Mouse (Mus musculus): ENCODE data around the gene Ftcd.

Gene Ftcd

DNA sequence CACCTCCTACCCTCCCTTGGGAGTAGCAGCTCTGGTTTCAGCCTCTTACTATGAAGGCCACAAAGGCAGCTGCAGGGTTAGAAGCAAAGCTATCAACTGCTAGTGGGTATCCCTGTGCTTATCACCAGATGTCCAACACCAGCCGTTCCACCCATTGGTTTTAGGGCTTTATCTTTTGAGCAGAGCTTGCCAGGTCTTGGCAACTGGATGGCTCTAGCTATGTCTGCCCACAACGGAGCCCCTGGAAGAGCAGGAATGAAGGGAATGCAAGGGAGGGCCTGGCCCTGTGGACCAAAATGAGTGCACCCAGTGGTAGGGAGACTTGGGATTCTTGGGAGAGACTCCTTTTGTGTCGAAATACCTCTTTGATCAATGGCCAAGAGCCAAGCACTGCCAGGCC, 27.2 kb downstream of the Ftcd start:
- in situ Hi-C loops (cut with MboI, MseI), result no loop called here

- in situ Hi-C loops (cut with MboI, MseI), result no loop called here
Measured at GRCm38 (mm10) chr10:76612473-76612872, 37.0 kb downstream of the Ftcd start.

DNA sequence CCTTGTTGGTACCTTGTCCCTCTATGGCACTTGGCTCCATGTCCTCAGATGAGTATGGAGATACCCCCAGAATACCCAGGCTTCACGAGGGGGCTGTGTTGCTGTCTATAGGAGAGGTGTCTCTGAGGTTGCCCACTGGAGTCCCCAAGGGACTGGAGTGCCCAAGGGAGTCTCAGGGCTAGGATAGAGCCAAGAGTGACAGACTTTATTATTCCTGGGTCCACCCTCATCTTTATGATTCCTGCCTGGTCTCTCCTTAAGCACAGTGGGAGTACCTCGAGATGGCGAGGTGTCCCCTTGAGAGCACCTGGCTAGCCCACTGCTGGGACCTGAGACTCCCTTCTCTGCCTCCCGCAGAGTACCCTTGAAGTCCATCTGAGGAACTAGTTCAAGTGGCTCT, 47.0 kb downstream of the Ftcd start:
- in situ Hi-C loops (cut with MboI, MseI), result loop anchor here in 1 of 2 experiments (5.0 kb wide), 1 partner anchor 110 kb away; no protein-coding TSS in a partner anchor

DNA sequence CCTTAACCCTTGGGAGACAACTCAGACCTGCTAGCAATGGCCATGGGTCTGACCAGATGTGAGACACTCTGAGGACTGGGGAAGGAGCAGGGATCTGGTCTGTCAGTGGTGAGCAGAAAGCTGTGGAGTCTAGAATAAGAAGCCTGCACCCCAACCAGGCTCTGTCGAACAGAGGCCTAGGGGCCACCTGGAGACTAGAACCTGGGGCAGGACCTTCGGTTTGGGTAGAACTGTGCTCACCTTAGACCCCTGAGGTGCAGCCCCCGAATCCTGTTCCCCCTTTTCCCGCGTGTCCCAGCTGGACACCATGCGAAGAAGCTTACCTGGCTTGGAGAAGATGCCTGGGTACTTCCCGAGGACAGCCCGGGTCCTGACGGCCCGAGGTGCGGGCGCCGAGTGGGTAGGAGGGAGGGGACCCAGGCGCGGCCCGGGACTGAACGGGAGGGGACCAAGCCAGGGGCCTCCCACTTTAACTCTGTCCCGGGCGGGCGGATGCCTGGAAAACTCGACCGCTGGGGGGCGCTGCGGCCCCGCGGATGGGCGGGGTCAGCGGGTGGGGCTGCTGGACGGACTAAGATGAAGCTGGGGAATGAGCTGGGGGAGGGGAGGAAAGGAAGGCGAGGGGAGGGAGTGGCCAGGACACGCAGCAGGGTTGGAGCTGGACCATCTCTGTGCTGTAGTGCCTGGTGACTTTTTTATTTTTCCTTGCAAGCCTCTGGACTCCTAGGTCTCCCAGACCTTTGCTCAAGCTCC, 47.7 kb downstream of the Ftcd start, which contains the start of gene Col6a2:
Col6a2 (minus strand) TSS at position 703 of the 753 bp plus-strand sequence.
- in situ Hi-C loops (cut with MboI, MseI), result loop anchor here in 1 of 2 experiments (5.0 kb wide), 1 partner anchor 109 kb away; no protein-coding TSS in a partner anchor

DNA sequence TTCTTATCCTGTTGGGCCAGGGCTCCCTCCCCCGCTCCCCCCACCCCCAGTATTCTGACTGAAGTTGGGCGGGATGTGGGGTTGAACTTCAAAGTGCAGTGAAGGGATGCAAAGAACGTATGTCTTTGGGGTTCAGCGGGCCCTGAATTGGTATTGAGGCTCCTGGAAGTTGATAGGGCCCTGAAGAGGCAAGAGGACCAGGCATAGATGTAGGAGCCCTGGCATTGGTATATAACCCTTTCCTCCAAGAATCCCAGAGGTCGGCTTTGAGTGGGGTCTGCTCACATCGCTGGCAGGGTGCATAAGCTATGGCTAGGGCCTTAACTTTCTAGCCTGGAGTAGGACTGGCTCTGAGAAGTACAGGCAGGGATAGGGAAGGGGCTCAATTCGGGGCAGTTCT, 48.3 kb downstream of the Ftcd start:
- in situ Hi-C loops (cut with MboI, MseI), result loop anchor here in 1 of 2 experiments (5.0 kb wide), 1 partner anchor 109 kb away; no protein-coding TSS in a partner anchor

DNA sequence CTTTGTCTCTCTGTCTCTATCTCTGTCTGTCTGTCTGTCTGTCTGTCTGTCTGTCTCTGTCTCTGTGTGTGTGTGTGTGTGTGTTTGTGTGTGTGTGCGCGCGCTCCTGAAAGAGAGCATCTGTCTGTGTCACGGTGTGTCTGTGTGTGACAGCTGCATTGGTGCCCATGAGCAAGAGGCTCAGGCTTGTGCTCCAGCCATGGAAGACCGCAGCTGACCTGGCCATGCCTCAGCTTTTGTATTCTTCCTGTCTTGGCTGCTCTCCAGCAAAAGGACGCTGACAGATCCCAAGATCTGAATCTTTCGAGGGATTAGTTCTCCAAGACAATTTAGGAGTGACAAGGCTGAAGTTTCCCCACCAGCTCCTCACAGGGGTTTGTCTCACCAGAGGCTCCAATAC, 49.5 kb downstream of the Ftcd start:
- in situ Hi-C loops (cut with MboI, MseI), result loop anchor here in 1 of 2 experiments (5.0 kb wide), 1 partner anchor 107 kb away; no protein-coding TSS in a partner anchor

DNA sequence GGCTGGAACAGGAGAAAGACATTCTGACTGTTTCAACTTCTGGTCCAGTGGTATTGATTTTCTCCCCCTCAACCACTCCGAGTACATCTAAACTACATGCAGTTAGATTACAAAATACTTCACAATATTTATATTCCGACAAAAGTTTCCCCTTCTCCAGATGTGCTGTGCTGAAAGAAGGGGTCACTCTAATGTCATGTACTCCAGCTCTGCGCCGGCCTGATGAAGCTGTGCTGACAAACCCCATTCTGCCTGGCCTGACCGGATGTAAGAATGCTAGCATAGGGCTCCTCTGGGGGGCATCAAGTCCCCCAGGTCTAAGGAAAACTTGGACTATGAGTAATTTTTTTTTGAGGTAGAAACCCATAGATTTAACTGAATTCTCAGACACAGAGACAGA, 52.3 kb downstream of the Ftcd start:
- in situ Hi-C loops (cut with MboI, MseI), result no loop called here

DNA sequence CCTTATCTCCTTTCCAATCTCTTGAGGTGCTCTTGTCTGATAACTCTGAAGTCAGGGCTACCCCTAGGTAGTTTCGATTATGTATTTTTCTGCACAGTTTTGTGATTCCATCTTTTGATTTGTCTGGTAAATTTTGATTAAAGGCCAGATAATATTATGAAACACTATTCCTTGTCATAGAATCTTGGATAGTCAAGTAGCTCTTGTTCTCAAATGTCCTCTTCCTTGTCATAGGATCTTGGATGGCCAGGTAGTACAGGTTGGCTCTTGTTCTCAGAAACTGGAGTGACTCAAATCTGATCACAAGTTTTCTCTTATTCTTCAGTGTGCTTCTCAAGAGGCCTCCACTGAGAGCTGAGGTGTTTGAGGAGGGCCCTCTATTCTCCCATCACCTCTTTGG, 55.2 kb downstream of the Ftcd start:
- in situ Hi-C loops (cut with MboI, MseI), result no loop called here

- in situ Hi-C loops (cut with MboI, MseI), result no loop called here
Measured at GRCm38 (mm10) chr10:76632630-76633029, 57.2 kb downstream of the Ftcd start.

DNA sequence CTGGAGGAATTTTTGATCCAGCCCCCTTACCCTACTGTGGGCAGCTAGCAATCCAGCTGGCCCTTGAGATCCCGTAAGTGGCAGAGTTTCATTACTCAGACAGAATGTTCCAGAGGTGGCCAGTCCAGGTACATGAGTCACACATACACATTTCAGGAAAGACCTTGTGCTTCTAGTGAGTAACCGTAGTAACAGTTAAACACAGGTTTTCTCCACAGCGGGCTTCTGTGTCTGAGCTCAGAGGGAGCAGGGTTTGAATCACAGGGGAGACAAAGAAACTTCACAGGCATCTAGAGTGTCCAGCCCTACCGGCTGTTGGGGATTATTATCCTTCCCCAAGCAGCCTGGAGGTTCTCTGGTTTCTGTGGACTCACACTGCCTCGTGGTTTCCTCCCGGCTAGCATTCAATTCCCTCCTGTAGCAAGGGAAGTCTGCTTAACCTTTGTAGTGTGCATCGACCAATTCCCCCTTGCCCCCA, 58.7 kb downstream of the Ftcd start:
- in situ Hi-C loops (cut with MboI, MseI), result no loop called here

DNA sequence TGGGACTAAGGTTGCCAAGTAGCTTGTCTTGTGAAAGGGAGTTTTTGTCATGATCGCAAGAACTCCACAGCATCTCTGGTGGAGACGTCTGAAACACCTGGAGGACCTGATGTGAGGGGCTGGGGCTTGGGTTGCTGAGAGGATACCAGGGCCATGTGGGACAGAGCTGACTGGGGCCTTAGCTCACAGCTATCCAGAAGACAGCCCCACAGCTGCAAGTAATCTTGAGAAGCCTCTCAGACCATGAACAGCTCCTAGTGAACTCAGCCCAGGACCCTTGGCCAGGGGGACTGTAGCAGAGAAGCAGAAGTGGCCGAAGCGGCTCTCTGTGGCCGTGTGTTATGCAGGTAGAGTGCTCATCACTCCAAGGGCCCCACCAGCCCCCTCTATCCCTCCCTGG, 59.1 kb downstream of the Ftcd start:
- in situ Hi-C loops (cut with MboI, MseI), result no loop called here

- in situ Hi-C loops (cut with MboI, MseI), result no loop called here
Measured at GRCm38 (mm10) chr10:76636026-76636425, 60.6 kb downstream of the Ftcd start.

DNA sequence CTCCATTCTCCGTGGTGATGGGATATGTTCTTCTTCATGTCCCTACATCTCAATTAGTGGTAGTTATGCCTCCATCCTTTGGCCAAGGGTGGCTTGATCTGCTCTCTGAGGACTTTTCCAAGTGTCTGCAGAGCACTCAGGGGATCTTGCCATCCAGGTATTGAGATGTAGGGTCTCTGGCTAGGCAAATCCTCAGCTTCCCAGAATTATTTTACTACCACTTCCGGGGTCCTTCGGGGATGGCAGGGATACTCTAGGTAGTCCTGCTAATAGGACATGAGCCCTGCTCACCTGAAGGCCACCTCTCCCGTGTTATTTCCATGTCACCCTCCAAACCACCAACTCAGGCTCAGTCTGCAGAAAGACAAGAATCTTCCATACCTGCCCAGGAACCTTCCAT, 61.2 kb downstream of the Ftcd start:
- in situ Hi-C loops (cut with MboI, MseI), result no loop called here
